Mouse (Mus musculus) heart, postnatal 36 days (tissue): ENCODE data around the gene Hyal1. TPM values are rescaled to one million over a fixed set of nuclear protein-coding genes. Genes with fewer than 3 reads are reported as not detected.

Experiments used
- DNase-seq, 2 experiments: peaks; one replicate each; pipeline ENCODE4 v3.0.0; 2021 to 2022
- intact Hi-C: fragments of 180-260 bp; cut with DNase I; formaldehyde crosslinking; loops from one replicate; pipeline ENCODE4 v1.15.1; 2025
- total RNA-seq, 2 experiments: library from RNA; stranded (reverse); gene quantifications; 2 replicates each; pipeline ENCODE4 v1.2.3; 2021

Gene Hyal1
- total RNA-seq, 2 experiments from 2014 or later: 5.1 to 5.7 TPM

DNA sequence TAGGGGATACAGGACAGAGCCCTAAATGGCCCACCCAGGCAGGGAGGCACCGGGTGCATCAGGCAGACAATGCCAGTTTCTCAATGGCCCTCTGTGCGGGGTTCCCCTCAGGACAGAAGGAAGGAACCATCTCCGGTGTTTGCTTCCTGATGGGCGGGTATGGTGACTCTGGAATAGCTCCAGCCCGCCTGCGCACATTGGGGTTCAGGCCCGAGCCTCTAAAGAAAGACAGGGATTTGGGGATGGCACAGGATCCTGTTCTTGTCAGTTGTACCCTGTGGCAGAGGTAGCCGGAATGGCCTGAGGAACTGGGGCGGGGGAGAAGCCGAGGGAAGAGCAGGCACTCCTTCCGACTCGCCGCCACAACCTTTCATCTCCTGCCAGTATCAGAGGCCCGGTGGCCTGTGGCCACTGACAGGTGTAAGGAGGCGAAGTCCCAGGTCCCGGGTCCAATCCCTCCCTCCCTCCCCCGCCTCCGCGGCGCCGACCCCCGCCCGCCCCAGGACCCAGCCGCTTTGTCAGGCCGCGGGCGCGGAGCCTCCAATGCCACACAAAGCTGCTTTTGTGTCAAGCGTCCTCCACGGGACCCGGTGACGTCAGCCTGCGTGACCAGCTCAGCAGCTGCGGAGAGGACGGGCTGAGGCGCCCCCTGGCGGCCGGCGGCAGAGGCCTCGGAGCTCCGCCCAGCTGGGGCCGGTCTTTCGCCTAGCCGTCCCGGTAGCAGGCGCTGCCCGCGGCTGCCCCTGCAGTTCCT lies 35.6 kb downstream of the Hyal1 start:
- intact Hi-C loops: loop anchor here (2.0 kb wide), 1 partner anchor 20 kb away; no protein-coding TSS in a partner anchor
- DNase-seq: peak; percentile 99 to 100

DNA sequence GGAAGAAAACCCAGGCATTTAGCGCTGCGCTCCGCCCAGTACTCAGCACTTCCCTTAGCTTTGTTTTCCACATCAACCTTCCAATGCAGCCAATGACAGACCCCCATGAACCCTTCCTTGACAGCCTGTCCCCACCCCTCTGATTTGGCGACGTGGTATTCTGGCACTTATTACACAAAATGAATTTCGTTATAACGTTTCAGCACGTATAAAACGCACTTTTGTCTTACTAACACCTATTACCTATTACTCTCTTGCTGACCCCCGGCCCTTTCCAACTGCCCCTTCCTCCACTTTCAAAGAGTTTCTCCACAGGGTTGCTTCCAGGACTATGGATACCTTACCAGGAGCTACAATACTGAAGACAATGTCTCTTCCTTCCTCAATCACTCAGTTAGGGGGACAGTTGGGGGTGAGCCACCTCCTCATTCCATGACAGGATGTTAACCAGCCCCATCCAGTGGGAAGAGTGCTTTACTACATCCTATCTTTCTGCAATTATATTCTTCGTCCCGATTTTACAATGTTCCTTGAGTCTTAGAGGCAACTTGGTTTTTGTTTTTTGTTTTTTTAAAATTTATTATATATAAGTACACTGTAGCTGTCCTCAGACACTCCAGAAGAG lies 36.3 kb downstream of the Hyal1 start:
- intact Hi-C loops: loop anchor here (2.0 kb wide), 1 partner anchor 20 kb away; no protein-coding TSS in a partner anchor

DNA sequence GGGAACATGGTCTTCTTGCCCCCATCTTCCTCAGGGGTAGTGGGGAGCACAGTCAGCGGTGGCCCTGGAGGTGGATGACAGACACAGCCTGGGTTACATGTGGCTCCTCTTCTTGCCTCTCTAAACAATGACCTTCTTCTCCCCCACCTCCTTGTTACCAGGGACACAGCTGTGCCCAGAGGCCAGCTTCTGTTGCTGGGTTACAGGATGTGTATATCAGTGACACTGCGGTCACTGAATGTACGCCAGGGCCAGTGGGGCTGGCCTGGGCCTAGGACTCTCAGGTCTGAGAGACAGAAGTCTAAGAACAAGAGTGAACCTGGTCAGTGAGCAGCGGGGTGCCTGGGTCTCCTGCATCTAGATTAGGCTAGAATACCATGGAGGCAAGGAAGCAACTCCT lies 38.3 kb downstream of the Hyal1 start:
- intact Hi-C loops: no loop called here
- DNase-seq: no peak

More for the DNA sequence above, 36.3 kb downstream of the Hyal1 start:
- DNase-seq: no peak

GRCm38 (mm10) chr9:107617461-107617860 lies 40.7 kb downstream of the Hyal1 start:
- no peak for DNase-seq
- intact Hi-C loops: no loop called here

- intact Hi-C loops: no loop called here
- no peak for DNase-seq
These were observed 41.4 kb downstream of the Hyal1 start for GRCm38 (mm10) chr9:107618098-107618497.

GRCm38 (mm10) chr9:107618778-107619545 lies 42.2 kb downstream of the Hyal1 start:
- intact Hi-C loops: no loop called here
- DNase-seq: peak; percentile 63 to 66

DNA sequence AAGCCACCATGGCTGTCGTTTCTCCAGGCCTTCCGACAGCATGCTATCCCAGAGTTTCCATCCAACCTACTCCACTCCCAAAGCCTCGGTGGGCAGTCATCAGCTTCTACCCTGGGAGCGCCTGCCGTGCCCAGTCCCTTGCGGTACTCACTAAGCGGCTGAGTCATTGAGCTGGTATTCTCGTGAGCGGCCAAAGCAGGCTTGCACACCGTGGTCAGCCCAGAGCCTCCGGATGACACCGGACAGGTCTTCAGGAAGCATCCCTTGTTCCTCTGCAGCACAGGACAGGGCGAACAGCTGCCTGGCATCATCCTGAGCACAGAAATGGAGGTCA lies 42.8 kb downstream of the Hyal1 start:
- DNase-seq: no peak
- intact Hi-C loops: no loop called here

DNA sequence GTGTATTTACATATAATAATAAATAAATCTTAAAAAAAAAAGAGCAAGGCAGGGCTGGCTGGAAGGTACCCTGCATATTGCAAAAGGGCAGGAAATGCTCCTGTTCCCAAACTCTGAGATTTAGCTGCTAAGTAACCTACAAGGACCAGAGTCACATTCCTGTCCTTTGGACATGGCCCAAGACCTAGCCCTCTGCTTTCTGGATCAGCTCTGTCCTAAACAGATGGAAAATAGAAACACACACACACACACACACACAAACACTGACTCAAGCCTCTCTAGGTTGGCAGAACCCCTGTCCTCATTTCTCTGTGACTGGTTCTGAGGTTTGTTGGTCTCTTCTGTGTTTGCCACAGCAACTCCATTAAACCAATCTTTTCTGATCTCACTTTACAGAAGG lies 44.2 kb downstream of the Hyal1 start:
- intact Hi-C loops: no loop called here
- DNase-seq: no peak

DNA sequence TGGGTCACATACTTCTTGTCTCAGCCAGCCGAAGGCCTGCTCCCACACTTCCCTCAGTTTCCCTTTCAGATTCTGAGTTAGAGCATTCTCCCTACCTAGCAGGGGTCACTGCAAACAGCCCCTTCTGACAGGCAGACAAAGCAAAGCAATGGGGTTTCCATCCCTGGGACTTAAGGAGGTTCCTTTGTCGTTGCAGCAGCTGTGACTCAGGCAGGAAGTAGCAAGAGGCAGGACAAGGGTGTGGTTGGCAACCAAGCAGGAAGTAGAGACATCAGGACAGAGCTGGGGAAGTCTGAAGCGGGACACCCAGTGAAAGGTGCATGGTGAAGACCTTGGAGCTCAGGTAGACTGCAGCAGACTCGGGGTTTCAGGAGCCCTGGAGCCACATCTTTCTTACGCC lies 47.8 kb downstream of the Hyal1 start:
- intact Hi-C loops: no loop called here
- peak in 1 of 2 experiments; percentile 49 for DNase-seq

- intact Hi-C loops: no loop called here
- no peak for DNase-seq
These were observed 48.2 kb downstream of the Hyal1 start for GRCm38 (mm10) chr9:107624951-107625350.

DNA sequence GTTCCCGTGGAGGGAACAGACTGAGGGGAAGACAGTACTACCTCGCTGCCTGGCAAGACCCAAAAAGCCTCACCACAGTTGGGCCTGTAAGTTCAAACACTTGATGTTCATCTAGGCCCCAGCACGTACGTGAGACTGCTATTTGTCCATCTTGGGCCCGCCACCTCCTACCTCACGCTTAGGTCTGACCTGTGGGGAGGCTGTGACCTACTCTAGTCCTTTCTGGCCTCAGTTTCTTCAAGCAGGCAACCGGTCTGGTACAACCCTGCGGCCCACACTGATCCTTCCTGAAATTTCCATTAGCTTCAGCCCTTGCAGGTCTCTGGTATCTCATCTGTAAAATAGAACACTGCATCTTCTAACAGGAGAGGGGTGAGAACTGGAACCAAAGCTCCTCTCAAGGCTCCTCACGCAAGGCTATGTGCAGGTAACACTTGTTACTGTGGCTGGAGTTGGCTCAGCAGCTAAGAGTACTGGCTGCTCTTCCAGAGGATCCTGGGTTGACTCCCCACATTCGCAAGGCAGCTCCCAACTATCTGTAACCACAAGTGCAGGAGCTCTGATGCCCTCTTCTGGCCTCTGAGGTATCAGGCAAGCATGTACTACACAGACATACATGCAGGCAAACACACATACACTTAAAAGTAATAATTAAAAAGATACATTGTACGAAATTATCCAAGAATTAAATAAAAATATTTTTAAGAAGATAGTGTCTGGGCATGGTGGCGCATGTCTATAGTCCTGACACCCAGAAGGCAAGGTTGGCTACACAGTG lies 48.8 kb downstream of the Hyal1 start:
- peak in 1 of 2 experiments; percentile 14 for DNase-seq
- intact Hi-C loops: loop anchor here (1.0 kb wide), 1 partner anchor 19 kb away; no protein-coding TSS in a partner anchor

GRCm38 (mm10) chr9:107626158-107626843 lies 49.6 kb downstream of the Hyal1 start:
- no peak for DNase-seq
- intact Hi-C loops: loop anchor here (1.0 kb wide), 1 partner anchor 18 kb away; no protein-coding TSS in a partner anchor

GRCm38 (mm10) chr9:107626844-107627277 lies 50.1 kb downstream of the Hyal1 start:
- intact Hi-C loops: loop anchor here (1.0 kb wide), 1 partner anchor 17 kb away; no protein-coding TSS in a partner anchor
- DNase-seq: peak; percentile 84 to 85

GRCm38 (mm10) chr9:107627387-107628255 lies 50.9 kb downstream of the Hyal1 start:
- DNase-seq: no peak
- intact Hi-C loops: no loop called here

DNA sequence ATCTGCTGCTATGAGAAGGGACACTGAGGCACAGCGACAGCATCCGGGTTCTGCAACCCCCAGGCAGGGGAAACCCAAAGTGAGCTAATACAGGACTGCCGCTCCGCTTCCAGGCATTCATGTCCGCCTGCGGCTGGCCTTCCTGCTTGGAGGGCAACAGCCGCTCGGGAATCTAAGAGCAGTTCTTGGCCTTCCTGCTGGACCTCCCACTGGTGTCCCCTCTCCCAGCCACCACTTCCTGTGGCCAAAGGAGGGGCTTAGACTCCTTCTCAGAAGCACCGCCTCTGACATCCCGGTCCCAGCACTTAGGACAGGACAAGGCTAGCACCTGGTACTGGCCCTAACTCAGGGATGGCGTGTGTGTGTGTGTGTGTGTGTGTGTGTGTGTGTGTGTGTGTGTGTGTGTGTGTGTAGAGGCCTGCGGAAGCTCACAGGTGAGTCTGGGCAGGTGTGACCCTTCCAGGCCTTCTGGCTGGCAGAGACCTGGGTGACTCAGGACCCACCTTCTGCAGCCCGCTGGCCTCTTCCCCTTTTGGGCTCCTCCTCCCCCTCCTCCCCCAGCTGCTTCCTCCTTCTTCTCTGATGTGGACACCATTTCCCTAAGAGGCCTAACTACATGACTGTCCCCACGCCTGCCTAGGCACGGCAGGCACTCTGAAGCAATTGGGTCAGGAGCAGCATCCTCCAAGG lies 52.1 kb downstream of the Hyal1 start:
- peak; percentile 61 to 72 for DNase-seq
- intact Hi-C loops: no loop called here

DNA sequence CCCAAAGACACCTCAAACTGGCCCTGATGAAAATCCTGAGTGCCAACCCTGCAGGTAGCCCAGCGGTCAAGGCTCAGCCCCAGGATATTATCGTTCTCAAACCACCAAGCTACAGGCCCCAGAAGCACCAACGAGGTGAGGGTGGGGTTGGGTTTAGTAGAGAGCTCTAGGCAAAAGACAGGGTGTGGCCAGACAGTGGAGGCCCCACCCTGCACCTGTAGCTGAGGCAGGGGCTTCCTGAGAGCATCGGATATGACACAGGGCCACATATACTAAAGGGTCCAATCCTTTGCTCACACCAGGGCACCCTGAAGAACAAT lies 52.6 kb downstream of the Hyal1 start:
- intact Hi-C loops: no loop called here
- no peak for DNase-seq

DNA sequence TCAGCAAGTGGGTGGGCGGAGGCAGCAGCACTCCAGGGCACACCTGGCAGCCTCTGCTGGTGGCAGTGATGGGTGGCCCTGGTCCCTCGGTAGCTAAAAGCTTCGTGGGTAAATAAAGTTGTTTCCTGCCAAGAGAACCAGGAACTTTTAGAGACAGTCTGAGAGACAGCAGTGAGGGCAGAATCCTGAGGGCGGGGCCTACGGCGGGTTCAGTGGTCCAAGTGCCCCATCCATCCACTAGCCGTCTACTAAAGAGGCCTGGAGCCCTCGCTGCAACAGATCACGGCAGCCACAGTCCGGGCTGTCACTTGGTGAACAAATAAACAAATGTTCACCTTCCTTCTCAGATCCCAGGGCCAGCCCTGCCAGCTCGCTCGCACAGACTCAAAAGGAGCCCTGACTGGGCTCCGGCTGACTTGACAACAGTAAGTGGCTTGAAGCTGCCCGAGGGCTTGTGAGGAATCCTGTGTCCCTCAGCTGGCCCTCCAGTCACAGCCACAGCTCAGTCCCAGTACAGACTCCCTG lies 53.2 kb downstream of the Hyal1 start:
- intact Hi-C loops: loop anchor here (5.0 kb wide), 1 partner anchor 63 kb away; the partner anchor contains the start of gene Hyal2
- no peak for DNase-seq

DNA sequence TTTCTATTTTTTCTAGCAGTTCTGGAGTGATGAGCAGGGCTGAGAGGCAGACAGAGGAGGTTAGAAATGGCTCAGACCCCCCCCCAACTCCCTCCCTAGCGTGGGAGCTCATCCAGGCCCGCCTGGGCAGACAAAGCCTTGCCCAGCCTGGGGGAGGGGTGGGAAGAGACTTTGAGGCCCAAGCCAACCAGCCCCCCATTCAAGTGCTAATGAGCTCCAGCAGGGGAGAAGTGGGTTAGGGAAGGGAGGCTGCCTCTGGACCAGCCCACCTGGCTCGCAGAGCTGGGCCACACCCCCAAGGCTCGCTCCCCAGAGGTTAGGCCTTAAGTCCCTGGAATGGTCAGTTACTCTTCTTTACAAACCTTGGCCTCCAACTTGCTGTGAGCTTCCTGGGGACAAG lies 53.8 kb downstream of the Hyal1 start:
- intact Hi-C loops: loop anchor here (5.0 kb wide), 1 partner anchor 63 kb away; the partner anchor contains the start of gene Hyal2

More for the DNA sequence above, 53.8 kb downstream of the Hyal1 start:
- DNase-seq: no peak
